Mouse (Mus musculus) cerebellum, adult 2 months (tissue): ENCODE data around the gene Il18.

ENCODE experiments used
- CTCF ChIP-seq: fragments of 200-500 bp; IDR thresholded peaks from 2 replicates; pipeline ENCODE4 v1.5.1; 2011; ENCODE audit warnings: low read depth, mild to moderate bottlenecking, control low read depth, low read length, moderate library complexity, borderline replicate concordance; ENCODE audit not compliant: insufficient read depth
- POLR2A ChIP-seq: fragments of 200-500 bp; IDR thresholded peaks from 2 replicates; pipeline ENCODE4 v1.6.1; 2011; ENCODE audit warnings: low read length, control low read depth, borderline replicate concordance; ENCODE audit not compliant: insufficient read depth

- TF ChIP-seq CTCF (no peak), POLR2A (no peak)
Measured at GRCm38 (mm10) chr9:50569599-50570525, 15.2 kb downstream of the Il18 start.
